Comparison of ENCODE assay signal across 16 mouse cellular contexts in genomic region chr2:69112609-69113008, GRCm38 (mm10). TPM values are rescaled to one million over a fixed set of nuclear protein-coding genes. Genes with fewer than 3 reads are reported as not detected.
DNase-seq lines count a peak whose midpoint lies in the region; ATAC-seq and TF ChIP-seq lines count a peak whose summit lies in the region.
"Had no signal": no experiment of that assay in that cellular context is flagged by ENCODE, and none has a peak within 500 bp of the region (broad histone marks: within the 10 kb centered on the region; RNA-seq: fewer than 3 reads in every experiment).

No protein-coding gene starts in this region.

- no peak overlapping the region for H3K4me2 ChIP-seq in lung, embryonic 14.5 days
- H3K4me2 ChIP-seq: hindbrain, embryonic 15.5 days; lung, embryonic 15.5 days had no signal

- no peak overlapping the region for H3K9ac ChIP-seq in lung, embryonic 14.5 days
- H3K9ac ChIP-seq: forebrain, postnatal 0 days; hindbrain, embryonic 15.5 days; lung, embryonic 15.5 days had no signal

- no peak overlapping the region for H3K4me3 ChIP-seq in kidney, adult 2 months (ENCODE audit: insufficient read depth, low read depth, low read length)
- H3K4me3 ChIP-seq in lung, embryonic 14.5 days (ENCODE audit: low read depth, low read length): no peak overlapping the region
- H3K4me3 ChIP-seq: forebrain, embryonic 10.5 days; hindbrain, embryonic 15.5 days; lung, embryonic 15.5 days had no signal

- H3K36me3 ChIP-seq in kidney, adult 2 months (ENCODE audit: control insufficient read depth, insufficient read depth, low read length): no peaks in the 10 kb centered on the region; the same call in none of the 2 replicates
- H3K36me3 ChIP-seq in lung, embryonic 14.5 days (ENCODE audit: insufficient read depth): no peaks in the 10 kb centered on the region; the same call in 1 of the 2 replicates

- peaks cover 4% of the 10 kb centered on the region; the same call in 1 of the 2 replicates for H3K9me3 ChIP-seq in lung, embryonic 14.5 days (ENCODE audit: low read depth, low read length)
- H3K9me3 ChIP-seq: hindbrain, embryonic 15.5 days; lung, embryonic 15.5 days had no signal

- no peak for DNase-seq in kidney, adult 2 months
- no peak for DNase-seq in kidney, postnatal 4 days
- DNase-seq in lung, embryonic 14.5 days: no peak
- DNase-seq in lung, postnatal 25 days (ENCODE audit: low spot score): no peak
- no peak for DNase-seq in Patski (ENCODE audit: low read depth, low spot score)
- no peak for DNase-seq in brain, embryonic 14.5 days (ENCODE audit: low read depth)
- DNase-seq: cerebellum, adult 8-10 months; forebrain, postnatal 0 days; heart, postnatal 36 days; kidney, adult 9 months; right cerebral cortex, postnatal 25 days had no signal

- 90% methylated on average over 5 of the region's 5 CpGs for WGBS in kidney, adult 2 months
- 86% methylated on average over 5 of the region's 5 CpGs for WGBS in lung, embryonic 14.5 days

- TF ChIP-seq CTCF in kidney, adult 2 months (conservative IDR thresholded peaks at IDR 0.05; ENCODE audit: insufficient read depth, insufficient read length, low read depth, low read length): peak; percentile 32; the same call in 1 of the 2 replicates
- TF ChIP-seq CTCF in lung, embryonic 14.5 days (IDR thresholded peaks at IDR 0.05; ENCODE audit: low read depth): peak; percentile 29; the same call in 1 of the 2 replicates
- peak; percentile 42 for TF ChIP-seq CTCF in Patski (IDR thresholded peaks at IDR 0.05)
- TF ChIP-seq CTCF in brain, embryonic 14.5 days (IDR thresholded peaks at IDR 0.05; ENCODE audit: borderline replicate concordance, extremely low read depth, insufficient read depth, insufficient read length): peak; percentile 14; the same call in 1 of the 2 replicates

- H3K27me3 ChIP-seq in kidney, adult 2 months (replicated peaks; ENCODE audit: control insufficient read depth, insufficient read depth, low read length): no peaks in the 10 kb centered on the region
- H3K27me3 ChIP-seq in lung, embryonic 14.5 days (ENCODE audit: insufficient read depth, low read length): no peaks in the 10 kb centered on the region
- no peaks in the 10 kb centered on the region for H3K27me3 ChIP-seq in Patski
- H3K27me3 ChIP-seq: hindbrain, embryonic 15.5 days; lung, embryonic 15.5 days had no signal

- in situ Hi-C loops in Patski (cut with MboI; ENCODE audit: low pct_unique_long_range_greater_than_20kb): loop anchor here (25.0 kb wide), 2 partner anchors 325 to 550 kb away; no protein-coding TSS in a partner anchor

- POLR2A ChIA-PET in Patski (lab: Charles Lee): no interaction called here

- no peaks in the 10 kb centered on the region for H3K4me1 ChIP-seq in kidney, adult 2 months (ENCODE audit: control insufficient read depth, insufficient read depth, low read length)
- no peaks in the 10 kb centered on the region for H3K4me1 ChIP-seq in lung, embryonic 14.5 days (ENCODE audit: insufficient read depth)
- H3K4me1 ChIP-seq: forebrain, embryonic 10.5 days; hindbrain, embryonic 15.5 days had no signal

- TF ChIP-seq POLR2A in kidney, adult 2 months (IDR thresholded peaks at IDR 0.05; ENCODE audit: low read depth, low read length): no peak
- TF ChIP-seq POLR2A in brain, embryonic 14.5 days (IDR thresholded peaks at IDR 0.05; ENCODE audit: borderline replicate concordance, extremely low read depth, insufficient read depth, insufficient read length, poor library complexity, severe bottlenecking): no peak

- no peak overlapping the region for H3K27ac ChIP-seq in kidney, adult 2 months (ENCODE audit: insufficient read depth, low read depth, low read length)
- H3K27ac ChIP-seq in lung, embryonic 14.5 days (ENCODE audit: low read depth): no peak overlapping the region
- H3K27ac ChIP-seq: forebrain, embryonic 10.5 days; hindbrain, embryonic 15.5 days; lung, embryonic 15.5 days had no signal

- CTCF ChIA-PET in Patski (lab: Charles Lee): interaction anchor here (1.3 kb wide), 1 partner anchor 23 kb away, joined by 3 read pairs; the partner anchor contains the start of gene Nostrin

- ATAC-seq in lung, embryonic 14.5 days (ENCODE audit: insufficient read depth): no peak
- no peak for ATAC-seq in Patski
- ATAC-seq in megakaryocyte progenitor cell, adult 5-6 weeks (replicated peaks; ENCODE audit: poor library complexity): no peak
- ATAC-seq: forebrain, postnatal 0 days had no signal

RNA-seq across cellular contexts. Expression of gene Nostrin, which starts 23.0 kb away (rescaled TPM):
- polyA plus RNA-seq in kidney, adult 2 months (2012; rRNA removed): 0.75 and 1.0 TPM in 2 replicates
- 11.6 and 14.4 TPM in 2 replicates for polyA plus RNA-seq in lung, embryonic 14.5 days (2014; fragmentation: Nextera tagmentation; extraction: Ambion mirVana)
- 0.10 TPM for polyA plus RNA-seq in Patski (2021)
- polyA plus RNA-seq in brain, embryonic 14.5 days (2012; rRNA removed): 0.63 TPM in 2 replicates
- 4.4 and 5.4 TPM in 2 replicates for total RNA-seq in megakaryocyte progenitor cell, adult 5-6 weeks (2015)
- 6.6 and 8.5 TPM in 2 replicates for total RNA-seq in megakaryocyte progenitor cell, adult 5-6 weeks (2017)
- total RNA-seq: megakaryocyte-erythroid progenitor cell, adult 5-6 weeks had no signal
